Mouse (Mus musculus) liver, adult 2 months (tissue): ENCODE measurements around the gene Ptprd. TPM values are rescaled to one million over a fixed set of nuclear protein-coding genes. Genes with fewer than 3 reads are reported as not detected.

Source experiments
- DNase-seq: peaks from one replicate; pipeline ENCODE4 v3.0.0-alpha.2; 2011; ENCODE audit warnings: low read depth, low spot score; ENCODE audit errors: extremely low read depth
- H3K27ac ChIP-seq: fragments of 200-500 bp; replicated peaks from 2 replicates; pipeline ENCODE4 v1.5.1; 2012; ENCODE audit warnings: low read depth, mild to moderate bottlenecking, control low read depth, inconsistent platforms, low read length; ENCODE audit not compliant: insufficient read depth
- H3K27me3 ChIP-seq: fragments of 200-500 bp; 2 replicates; pipeline ENCODE4 v1.6.1; 2012; ENCODE audit warnings: mild to moderate bottlenecking, moderate library complexity, low read length, inconsistent platforms; ENCODE audit not compliant: control insufficient read depth, insufficient read depth
- H3K36me3 ChIP-seq: fragments of 200-500 bp; 2 replicates; pipeline ENCODE4 v1.6.1; 2012; ENCODE audit warnings: low read length, inconsistent platforms; ENCODE audit not compliant: control insufficient read depth, insufficient read depth
- H3K4me1 ChIP-seq: fragments of 200-500 bp; 2 replicates; pipeline ENCODE4 v1.6.1; 2011; ENCODE audit warnings: low read length; ENCODE audit not compliant: control insufficient read depth, insufficient read depth
- H3K4me3 ChIP-seq: fragments of 200-500 bp; 2 replicates; pipeline ENCODE4 v1.5.1; 2011; ENCODE audit warnings: low read depth, mild to moderate bottlenecking, control low read depth, low read length, moderate library complexity; ENCODE audit not compliant: insufficient read depth
- H3K79me2 ChIP-seq: fragments of 200-500 bp; 2 replicates; pipeline ENCODE4 v1.6.1; 2012; ENCODE audit warnings: inconsistent platforms, mild to moderate bottlenecking, low read length, moderate library complexity; ENCODE audit not compliant: control insufficient read depth, insufficient read depth
- H3K9ac ChIP-seq: fragments of 200-500 bp; 2 replicates; pipeline ENCODE4 v1.6.1; 2012; ENCODE audit warnings: low read depth, mild to moderate bottlenecking, control low read depth, inconsistent platforms, low read length
- CTCF ChIP-seq: fragments of 200-500 bp; IDR thresholded peaks from 2 replicates; pipeline ENCODE4 v1.5.1; 2011; ENCODE audit warnings: low read depth, low read length, control low read depth
- POLR2A ChIP-seq: fragments of 200-500 bp; IDR thresholded peaks from 2 replicates; pipeline ENCODE4 v1.6.1; 2011; ENCODE audit warnings: low read length, control low read depth; ENCODE audit not compliant: insufficient read depth; ENCODE audit errors: extremely low read depth
- WGBS: fragments of 180-500 bp; shearing (Covaris S2); methylation state at CpG from one replicate; pipeline ENCODE4 v1.1.7; 2018; 5-methylcytosine and 5-hydroxymethylcytosine counted together
- polyA plus RNA-seq: library from polyadenylated mRNA; depleted of rRNA; stranded (reverse); fragments of >200 nt; gene quantifications from 2 replicates; pipeline ENCODE4 v1.2.3, GENCODE M21; 2012; rRNA removed
- total RNA-seq: library from RNA; depleted of rRNA; stranded (reverse); fragments of >200 nt; gene quantifications from 2 replicates; pipeline ENCODE4 v1.2.3, GENCODE M21; 2014; rRNA removed

The Ptprd gene
- total RNA-seq (117 and 127 TPM in 2 replicates), polyA plus RNA-seq (14.0 and 15.4 TPM in 2 replicates)

DNA sequence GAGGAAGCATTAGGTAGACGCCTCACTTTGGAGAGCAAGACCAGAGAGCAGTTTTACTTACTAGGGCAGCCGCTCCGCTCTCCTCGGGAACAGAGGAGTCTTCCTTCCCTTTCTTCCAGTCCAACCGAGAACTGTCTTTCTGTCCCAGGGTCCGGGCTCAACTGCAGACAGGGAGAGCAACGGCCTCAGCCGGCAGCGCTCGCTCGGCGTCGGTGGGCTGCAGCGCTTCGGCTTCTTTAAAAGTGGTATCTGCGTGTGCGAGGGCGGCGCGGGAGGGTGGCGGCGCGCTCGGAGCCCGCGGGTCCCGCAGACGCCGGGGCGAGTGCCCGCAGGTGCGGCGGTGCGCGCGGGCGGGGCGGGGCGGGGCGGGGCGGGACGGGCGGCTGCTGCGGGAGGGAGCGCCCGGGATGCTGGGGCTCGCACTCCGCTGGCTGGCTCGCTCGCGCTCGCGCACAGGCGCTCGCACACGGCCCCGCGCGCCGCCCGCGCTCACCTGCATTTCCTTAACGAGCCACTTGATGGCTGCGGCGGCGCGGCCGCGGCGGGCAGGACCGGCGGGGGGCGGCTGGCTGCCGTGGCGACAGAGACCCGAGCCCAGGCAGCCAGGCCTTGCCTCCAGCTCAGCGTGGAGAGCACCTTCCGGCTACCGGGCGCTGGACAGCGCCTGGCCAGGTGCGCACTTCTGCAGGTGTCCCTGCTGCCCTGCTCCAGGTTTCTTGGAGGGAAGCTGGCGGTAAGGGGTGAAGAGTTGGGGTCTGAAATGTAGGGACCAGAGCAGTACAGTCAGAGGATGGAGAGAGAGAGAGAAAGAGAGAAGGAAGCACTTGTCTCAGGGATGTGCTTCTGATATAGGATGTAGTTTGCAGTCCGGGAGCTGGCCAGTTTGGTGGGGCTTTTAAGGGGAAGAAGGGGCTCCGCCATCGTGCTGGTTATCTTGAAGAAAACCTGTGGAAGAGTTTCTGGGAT lies at the start of gene Ptprd:
Gene Ptprd (minus strand): TSS at position 433 of the 966 bp plus-strand sequence.
- Histone ChIP-seq H3K27ac (no peak within 1 kb of the TSS), H3K27me3 (0 out of 2 replicates have a peak, but pooled peaks cover 6% of the 10 kb centered on the region), H3K79me2 (no peaks in the 10 kb centered on the region), H3K9ac (no peak within 1 kb of the TSS), H3K4me3 (no peak within 1 kb of the TSS), H3K4me1 (no peaks in the 10 kb centered on the region), H3K36me3 (no peaks in the 10 kb centered on the region)
- no peak for TF ChIP-seq POLR2A
- no peak for TF ChIP-seq CTCF
- WGBS = 2% methylated on average over 86 of the region's 86 CpGs
- no peak for DNase-seq

DNA sequence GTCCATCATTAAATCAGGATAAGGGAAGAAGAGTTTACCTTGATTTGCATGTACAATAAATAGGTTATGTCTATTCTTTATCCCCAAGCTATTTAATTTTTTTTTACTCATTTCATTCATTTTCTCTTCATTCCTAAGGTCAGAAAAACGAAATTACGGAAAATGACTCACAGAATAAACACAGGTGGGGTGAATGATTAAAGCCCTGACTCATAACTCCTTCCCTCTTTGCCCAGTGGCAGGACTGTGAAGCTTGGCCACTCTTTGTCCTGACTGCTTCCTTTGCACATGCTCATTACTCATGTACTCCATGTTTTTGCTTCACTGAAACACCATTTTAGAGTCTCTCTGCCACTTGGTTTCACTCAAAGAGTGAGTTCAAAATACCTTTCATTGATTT lies 24.1 kb upstream of the Ptprd start:
- no peaks in the 10 kb centered on the region for H3K27me3 ChIP-seq
- TF ChIP-seq CTCF (no peak), POLR2A (no peak)
- DNase-seq = no peak
- 59% methylated on average over 2 of the region's 2 CpGs for WGBS
- H3K4me1 ChIP-seq = no peaks in the 10 kb centered on the region
- no peaks in the 10 kb centered on the region for H3K36me3 ChIP-seq
- no peak overlapping the region for H3K27ac ChIP-seq
- H3K9ac ChIP-seq = no peak overlapping the region
- H3K79me2 ChIP-seq = no peaks in the 10 kb centered on the region
- H3K4me3 ChIP-seq = no peak overlapping the region

DNA sequence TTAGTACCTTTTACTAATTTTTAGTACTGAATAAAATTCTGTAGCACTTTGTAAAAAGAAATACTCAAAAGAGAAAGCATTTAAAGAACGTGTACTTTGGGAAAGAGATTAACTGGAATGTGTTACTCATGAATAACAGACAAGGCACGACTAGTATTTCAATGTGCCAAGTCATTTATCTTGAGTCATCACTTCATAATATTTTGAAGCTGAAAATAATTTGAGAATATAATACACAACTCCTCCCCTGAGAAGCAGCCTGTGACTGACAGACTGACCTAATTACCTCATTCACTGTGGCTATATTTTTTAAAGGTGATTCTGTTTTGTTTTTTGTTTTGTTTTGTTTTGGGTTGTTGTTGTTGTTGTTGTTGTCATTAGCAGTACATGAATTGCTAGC lies 23.6 kb upstream of the Ptprd start:
- Histone ChIP-seq H3K4me3 (no peak overlapping the region), H3K9ac (no peak overlapping the region), H3K27ac (no peak overlapping the region), H3K27me3 (no peaks in the 10 kb centered on the region), H3K79me2 (no peaks in the 10 kb centered on the region), H3K4me1 (no peaks in the 10 kb centered on the region), H3K36me3 (no peaks in the 10 kb centered on the region)
- TF ChIP-seq CTCF (no peak), POLR2A (no peak)
- WGBS = 54% methylated on average over 2 of the region's 2 CpGs
- DNase-seq = no peak

DNA sequence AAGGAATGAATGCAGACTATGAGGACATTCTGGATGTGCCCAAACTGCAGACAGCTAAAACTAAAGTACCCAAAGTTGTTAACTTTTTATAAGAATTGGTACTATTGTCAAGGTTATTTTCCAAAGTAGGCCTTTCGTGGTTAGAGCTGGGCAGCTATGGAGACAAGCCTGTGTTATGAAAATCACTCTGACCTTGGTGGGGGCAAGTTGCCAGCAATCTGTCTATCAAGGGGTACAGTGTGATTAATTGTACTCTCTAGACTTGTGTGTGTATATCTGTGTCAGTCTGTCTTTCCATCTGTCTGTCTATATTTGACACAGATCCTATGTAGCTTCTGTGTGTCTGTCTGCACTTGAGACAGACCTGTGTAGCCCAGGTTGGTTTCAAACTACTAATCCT lies 22.9 kb upstream of the Ptprd start:
- Histone ChIP-seq H3K79me2 (no peaks in the 10 kb centered on the region), H3K36me3 (no peaks in the 10 kb centered on the region), H3K4me1 (no peaks in the 10 kb centered on the region), H3K27ac (no peak overlapping the region), H3K4me3 (no peak overlapping the region), H3K27me3 (no peaks in the 10 kb centered on the region), H3K9ac (no peak overlapping the region)
- WGBS = 70% methylated on average over 1 of the region's 1 CpGs
- DNase-seq = no peak
- TF ChIP-seq POLR2A (no peak), CTCF (no peak)

DNA sequence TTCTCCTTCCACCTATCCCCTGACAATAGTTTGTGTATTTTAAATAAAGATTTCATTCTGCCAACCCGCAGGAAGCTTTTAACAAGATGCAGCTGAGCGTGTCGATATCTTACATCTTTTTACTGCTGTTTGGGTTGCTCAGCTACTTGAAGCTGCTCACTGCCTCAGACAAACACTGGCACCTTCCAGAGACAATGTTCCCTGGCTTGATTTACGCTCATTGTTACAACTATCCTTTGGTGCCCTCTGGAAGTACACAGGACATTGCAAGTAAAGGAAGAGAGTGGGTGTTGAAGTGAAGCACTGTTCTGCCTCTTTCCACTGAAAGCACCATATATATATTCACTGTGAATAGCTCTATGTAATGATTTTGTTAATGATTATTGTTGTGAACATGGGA lies 2.2 kb upstream of the Ptprd start:
- no peak overlapping the region for H3K9ac ChIP-seq
- H3K79me2 ChIP-seq = no peaks in the 10 kb centered on the region
- 67% methylated on average over 4 of the region's 4 CpGs for WGBS
- no peak for TF ChIP-seq POLR2A
- no peak for TF ChIP-seq CTCF
- no peak overlapping the region for H3K27ac ChIP-seq
- no peak overlapping the region for H3K4me3 ChIP-seq
- no peak for DNase-seq
- H3K4me1 ChIP-seq = no peaks in the 10 kb centered on the region
- H3K27me3 ChIP-seq = 0 out of 2 replicates have a peak, but pooled peaks cover 6% of the 10 kb centered on the region
- H3K36me3 ChIP-seq = no peaks in the 10 kb centered on the region

DNA sequence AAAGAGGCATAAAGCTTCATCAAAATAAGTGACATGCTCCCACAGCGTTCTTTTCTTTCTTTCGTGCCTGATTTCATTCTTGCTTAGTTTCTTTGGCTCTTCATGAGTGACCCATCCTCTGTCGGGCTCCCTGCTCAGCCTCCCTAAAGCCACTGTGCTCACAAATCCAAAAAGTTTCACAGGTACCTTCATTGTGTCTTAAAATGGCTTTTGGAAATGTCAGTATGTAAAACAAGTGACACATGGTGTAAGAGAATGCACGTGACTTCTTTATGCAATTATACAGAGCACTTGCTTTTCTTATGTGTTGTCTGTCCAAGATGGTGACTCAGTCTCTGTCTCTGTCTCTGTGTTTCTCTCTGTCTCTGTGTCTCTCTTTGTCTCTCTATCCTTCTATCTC lies 1.2 kb upstream of the Ptprd start:
- 71% methylated on average over 4 of the region's 4 CpGs for WGBS
- Histone ChIP-seq H3K36me3 (no peaks in the 10 kb centered on the region), H3K9ac (no peak overlapping the region), H3K27ac (no peak overlapping the region), H3K4me1 (no peaks in the 10 kb centered on the region), H3K27me3 (0 out of 2 replicates have a peak, but pooled peaks cover 6% of the 10 kb centered on the region), H3K4me3 (no peak overlapping the region), H3K79me2 (no peaks in the 10 kb centered on the region)
- TF ChIP-seq POLR2A = no peak
- no peak for TF ChIP-seq CTCF
- DNase-seq = no peak
